Mouse (Mus musculus): ENCODE data around the gene Rbp7.
"Not testable (repeated sequence)": the region's sequence is repeated elsewhere in the genome, so short reads cannot be mapped to it uniquely, and the experiment has no call there.

Gene Rbp7

DNA sequence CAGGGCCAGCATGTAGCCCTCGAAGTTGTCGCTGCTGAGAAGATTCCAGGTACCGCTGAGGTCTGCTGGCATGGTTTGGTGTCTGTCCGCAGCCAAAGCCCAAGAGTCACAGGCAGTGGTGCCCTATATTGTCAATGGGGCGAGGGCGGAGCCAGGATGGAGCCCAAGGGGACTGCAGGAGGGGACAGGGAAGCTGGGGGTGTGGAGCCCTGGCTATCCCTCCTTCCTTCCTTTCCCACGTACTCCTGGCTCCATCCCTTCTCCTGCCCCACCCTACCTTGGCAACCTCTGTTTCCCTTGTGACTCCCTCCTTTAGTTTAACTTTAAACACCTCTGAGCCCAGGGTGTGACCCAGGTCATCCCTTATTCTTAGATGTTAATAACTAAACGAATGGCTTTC lies at the start of gene Rbp7:
Rbp7 (minus strand) TSS at position 100 of the 400 bp plus-strand sequence.
- DNase-seq (ENCODE audit: low read depth, low spot score) = no peak

DNA sequence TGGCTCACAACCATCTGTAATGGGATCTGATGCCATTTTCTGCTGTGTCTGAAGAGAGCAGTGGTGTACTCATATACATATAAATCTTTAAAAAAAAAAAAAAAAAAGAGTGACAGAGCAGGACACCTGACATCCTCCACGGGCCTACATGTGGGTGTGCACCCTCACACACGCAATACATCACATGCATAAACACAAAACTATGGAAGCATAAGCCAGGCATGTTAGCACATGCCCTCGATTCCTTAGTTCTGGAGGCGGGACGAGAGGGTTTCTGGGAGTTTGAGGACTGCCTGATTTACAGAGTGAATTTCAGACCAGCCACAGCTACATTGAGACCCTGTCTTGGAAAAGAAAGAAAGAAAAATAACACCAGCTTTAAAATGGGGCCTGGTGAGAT lies 49.6 kb upstream of the Rbp7 start:
- DNase-seq (ENCODE audit: low read depth, low spot score) = no peak

DNA sequence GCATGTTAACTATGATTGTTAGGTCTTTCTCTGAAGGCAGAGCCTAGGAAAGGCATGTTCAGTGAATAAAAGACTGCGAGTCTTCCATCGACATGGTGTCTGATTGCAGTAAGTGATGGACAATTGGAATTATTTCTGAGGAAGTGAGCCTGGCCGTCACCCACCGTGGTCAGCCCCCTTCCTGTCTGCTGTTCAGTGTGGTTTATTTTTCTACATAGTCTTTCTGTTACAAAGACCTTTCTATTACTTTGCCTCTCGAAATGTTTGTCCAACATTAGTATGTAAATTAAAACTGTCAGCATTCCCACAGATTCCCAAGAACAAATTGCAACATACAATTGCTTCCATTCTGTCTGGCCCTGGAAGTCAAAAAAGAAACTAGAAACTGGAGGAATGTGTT lies 45.0 kb upstream of the Rbp7 start:
- DNase-seq (ENCODE audit: low read depth, low spot score) = no peak

DNA sequence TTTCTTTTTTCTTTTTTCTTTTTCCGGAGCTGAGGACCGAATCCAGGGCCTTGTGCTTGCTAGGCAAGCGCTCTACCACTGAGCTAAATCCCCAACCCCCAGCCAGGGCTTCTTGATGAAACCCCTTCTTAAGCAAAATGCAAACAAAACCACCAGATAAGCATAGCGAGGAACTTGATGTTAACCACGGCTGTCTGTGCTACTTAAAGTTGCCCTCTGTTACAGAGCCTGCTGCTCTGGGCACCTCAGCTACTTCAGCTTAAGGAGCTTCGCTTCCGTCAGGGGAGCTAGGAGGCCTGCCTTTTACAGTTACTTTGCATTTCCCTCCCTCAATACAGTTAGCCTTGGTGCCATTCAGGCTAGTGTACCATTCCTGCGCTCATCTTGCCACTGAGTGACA lies 44.1 kb upstream of the Rbp7 start:
- no peak for DNase-seq (ENCODE audit: low read depth, low spot score)

DNA sequence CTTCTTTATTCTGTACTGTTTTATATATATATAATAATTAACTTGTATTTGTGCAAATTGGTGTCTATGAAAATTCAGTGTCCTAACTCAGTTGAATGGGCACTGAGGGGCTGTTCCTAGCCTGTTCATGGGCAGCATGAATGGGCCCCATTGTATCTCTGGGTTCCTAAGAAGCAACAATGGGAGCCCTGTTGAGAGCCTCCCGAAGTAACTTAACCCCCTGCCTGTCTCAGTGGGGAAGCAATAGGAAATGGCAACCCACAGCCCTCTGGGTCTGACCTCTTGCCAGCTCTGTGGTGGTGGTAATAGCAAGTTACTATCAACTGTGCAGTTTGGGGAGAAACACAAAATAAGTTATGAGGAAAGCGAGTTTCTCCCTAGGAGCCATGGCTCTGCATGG lies 41.8 kb upstream of the Rbp7 start:
- DNase-seq (ENCODE audit: low read depth, low spot score) = no peak

DNA sequence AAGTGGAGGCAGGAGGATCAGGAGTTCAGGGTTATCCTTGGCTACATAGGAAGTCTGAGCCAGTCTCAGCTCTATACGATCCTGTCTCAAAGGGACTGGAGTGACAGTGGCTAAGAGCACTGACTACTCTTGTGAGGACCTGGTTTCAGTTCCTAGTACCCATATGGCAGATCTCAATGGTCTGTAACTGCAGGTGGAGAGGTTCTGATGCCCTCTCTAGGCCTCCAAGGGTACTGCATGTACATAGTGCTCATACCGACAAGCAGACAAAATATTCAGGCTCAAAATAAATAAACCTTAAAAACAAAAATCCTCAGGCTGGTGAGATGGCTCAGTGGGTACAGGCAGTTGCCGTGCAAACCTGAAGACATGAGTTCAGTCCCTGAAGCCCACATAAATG lies 36.4 kb upstream of the Rbp7 start:
- no peak for DNase-seq (ENCODE audit: low read depth, low spot score)

DNA sequence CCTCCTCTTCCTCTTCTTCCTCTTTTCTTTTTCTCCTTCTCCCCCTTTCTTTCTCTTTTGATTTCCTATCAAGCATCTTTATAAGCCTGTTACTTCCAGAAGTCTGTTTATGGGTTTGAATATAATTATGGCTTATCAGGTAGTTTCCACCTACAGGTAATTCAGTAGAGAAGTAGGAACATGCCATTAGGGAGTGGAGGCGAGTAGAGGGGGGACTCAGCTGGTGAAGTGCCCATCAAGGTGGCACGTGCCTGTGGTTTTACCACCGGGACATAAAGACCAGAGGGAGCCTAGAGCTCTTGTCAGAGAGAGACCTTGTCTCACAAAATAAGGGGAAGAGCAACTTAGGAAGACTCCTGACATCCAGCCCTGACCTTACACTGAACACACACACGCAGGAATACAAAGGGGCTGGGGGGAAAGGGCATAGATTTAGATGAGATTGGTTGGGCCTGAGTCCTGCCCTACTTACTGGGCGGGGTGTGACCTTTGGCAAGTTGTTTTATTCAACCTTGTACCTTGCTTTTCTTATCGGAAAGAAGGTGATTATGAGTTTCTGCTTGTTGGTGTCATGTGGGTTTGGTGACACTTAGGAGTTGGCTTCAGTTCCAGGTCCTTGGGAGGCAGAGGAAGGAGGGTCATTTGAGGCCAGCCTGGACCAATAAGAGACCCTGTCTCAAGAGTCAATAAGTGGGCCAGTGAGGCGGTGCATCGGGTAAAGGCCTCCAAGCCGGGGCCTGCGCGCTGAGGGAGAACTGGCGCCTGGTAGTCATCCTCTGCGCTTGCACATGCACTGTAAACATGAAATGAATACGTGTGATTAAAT lies 34.9 kb upstream of the Rbp7 start:
- DNase-seq (ENCODE audit: low read depth, low spot score) = no peak

DNA sequence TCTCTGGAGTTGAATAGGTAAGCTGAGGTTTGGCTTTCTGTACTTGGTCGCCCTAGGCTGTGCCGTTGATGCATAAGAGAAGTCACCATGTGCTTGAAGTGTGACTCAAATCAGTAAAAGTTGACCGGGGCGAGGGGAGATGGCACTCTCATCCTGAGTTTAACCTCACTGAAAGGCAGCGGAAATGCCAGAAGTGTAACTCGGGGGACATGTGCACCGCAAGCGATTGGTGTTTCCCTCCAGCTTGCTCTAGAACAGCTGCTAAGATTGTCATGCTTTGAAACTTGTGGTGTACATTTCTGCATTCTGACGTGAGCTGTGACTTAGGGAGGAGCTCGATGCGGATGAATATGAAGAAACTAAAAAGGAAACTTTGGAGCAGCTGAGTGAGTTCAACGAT lies 33.0 kb upstream of the Rbp7 start:
- DNase-seq (ENCODE audit: low read depth, low spot score) = no peak

DNA sequence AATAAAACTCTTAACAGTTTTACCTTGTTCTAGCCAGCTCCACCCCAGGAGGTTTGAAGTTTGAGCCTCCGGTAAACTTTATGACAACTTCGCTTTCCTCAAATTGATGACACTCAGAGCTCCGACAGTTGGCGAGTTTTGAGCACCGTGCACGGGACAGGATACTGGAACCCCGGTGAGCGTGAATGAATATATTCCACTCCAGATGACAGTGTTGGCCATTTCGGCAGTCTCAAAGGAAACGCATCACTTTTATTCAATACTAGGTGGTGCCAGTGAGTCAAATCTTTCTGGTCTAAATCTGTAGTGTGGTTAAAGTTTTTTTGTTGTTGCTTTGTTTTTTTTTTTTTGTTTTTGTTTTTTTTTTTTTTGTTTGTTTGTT lies 31.0 kb upstream of the Rbp7 start:
- DNase-seq (ENCODE audit: low read depth, low spot score) = peak; percentile 17

DNA sequence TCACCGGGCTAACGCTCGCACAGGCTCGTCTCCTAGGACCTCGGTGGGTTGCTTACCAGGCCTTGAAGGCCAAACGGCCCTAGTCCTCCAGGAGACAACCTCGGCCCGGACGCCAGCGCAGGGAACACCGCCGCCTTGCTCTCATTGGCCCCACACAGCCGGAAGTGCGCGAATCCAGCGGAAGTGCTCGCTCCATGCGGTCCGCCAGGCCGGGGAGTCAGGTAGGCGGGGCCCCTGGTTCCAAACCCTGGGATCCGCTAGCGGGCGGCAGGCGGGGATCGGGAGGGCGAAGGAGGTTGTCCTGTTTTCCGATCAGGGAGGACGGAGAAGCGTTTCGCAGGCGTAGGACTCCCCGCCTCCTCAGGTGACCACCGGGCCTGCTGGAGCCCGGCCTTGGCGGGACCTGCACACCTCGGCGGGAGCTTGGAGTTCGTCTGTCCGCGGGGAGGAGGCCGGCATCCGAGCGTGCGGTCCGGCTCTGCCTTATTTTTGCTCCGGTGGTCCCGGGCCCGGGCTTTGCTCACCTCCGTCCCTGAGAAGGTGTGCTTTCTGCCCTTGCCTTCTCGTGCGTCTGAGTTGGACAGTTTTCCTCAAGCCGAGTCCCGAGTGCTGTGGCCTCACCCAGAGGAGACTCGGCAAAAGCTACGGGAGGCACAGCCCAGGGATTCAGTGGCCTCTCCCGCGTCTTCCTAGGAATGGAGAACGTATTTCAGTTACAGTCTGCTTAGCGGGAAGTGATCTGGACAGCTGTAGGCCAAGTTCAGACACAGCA lies 30.5 kb upstream of the Rbp7 start, which contains the start of the genes Nmnat1 and Lzic:
Nmnat1 (minus strand) TSS at position 150 of the 772 bp plus-strand sequence.
Lzic (plus strand) TSS at position 177 of the 772 bp plus-strand sequence.
- peak; percentile 71 for DNase-seq (ENCODE audit: low read depth, low spot score)

DNA sequence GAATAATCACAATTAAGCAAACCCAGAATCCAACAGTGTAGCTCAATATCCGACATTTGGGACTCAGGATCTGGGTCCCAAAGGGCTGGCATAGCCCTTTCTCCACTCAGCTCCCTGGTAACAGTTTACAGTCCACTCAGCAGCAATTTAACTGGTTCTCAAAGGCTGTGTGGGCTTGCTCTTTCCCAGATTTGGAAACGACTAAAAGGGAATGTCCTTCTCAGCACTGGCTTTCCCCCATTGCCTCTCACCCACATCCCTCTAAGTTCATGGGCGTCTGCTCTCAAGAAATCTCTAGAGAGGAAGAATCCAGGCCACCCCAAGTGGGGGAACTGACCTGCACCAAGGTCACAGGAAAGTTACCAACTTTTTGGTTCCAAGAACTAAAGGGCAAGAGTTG lies 29.8 kb upstream of the Rbp7 start:
- no peak for DNase-seq (ENCODE audit: low read depth, low spot score)

DNA sequence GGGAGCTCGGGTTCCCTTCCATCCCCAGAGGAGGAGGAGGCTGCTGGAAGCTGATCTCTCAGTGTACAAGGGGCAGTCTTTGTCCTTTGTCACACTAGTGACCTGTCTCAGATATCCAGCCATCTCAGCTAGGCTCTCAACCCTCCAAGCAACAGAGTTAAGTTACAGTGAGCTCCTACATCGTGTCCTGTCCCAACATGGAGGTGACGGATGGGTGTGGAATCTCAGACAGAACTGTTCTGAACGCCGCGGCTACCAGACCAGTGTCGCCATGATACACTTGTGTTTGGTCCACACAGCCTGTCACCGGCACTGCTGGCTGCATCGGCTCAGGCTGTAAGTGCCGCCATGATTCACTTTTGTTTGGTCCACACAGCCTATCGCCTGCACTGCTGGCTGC lies 22.3 kb upstream of the Rbp7 start, which contains the start of gene Tmem274:
Tmem274 (plus strand) TSS at position 301 of the 400 bp plus-strand sequence.
- no peak for DNase-seq (ENCODE audit: low read depth, low spot score)

DNA sequence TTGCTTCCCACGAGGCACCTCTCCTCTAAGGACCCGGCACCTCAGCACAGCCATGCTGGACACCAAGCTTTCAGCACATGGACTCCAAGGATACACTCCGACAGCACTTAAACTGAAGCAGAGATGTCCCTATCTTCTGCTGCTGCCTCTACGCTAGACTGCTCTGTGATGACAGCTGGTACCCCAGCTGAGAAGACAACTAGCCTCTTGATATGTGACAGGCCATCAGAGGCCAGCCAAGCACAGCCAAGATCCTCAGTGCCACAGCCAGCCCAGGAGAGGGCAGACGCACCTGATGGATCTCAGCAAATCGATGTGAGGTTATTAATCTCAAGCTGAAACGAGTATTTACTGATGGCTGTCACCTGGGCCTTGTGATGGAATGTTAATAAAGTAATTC lies 20.3 kb upstream of the Rbp7 start:
- no peak for DNase-seq (ENCODE audit: low read depth, low spot score)

DNA sequence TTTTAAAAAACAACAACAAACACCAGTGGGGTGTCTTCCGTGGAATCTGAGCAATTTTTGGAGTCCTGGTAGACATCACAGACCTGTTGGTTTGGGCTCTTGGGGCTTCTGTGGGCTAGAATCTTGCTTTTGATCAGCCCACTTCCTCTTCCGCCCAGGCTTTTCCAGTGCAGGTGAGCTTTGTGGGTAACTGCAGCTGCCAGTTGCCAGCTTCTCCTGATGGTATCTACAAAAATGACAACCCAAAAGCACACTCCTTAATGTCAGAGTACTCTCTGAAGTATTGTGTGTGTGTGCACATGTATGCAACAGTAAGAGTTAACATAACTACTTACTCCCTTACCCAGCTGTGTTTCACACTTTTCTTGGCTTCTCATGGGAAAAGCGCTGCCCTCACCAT lies 14.8 kb upstream of the Rbp7 start:
- DNase-seq (ENCODE audit: low read depth, low spot score) = no peak

DNA sequence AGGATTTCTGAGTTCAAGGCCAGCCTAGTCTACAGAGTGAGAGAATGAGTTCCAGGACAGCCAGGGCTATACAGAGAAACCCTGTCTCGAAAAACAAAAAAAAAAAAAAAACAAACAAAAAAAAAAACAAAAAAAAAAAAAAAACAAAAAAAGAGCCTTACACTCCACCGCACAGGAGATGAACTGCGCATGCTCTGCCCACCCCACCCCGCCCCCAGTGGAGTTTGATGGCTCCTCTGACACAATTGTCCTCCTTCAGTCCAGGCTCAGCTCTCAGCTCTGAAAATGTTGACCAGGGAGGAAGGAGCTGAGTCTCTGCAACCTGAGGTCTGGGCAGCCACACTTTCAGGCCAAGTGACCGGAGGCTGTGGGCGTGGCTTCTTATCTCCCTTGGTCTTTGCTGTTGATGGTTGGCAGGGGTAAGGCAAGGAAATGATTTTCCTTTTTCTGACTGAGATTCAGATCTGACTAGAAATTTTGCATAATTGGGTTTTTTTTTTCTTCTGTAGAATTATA lies 8.7 kb upstream of the Rbp7 start:
- DNase-seq (ENCODE audit: low read depth, low spot score) = no peak

DNA sequence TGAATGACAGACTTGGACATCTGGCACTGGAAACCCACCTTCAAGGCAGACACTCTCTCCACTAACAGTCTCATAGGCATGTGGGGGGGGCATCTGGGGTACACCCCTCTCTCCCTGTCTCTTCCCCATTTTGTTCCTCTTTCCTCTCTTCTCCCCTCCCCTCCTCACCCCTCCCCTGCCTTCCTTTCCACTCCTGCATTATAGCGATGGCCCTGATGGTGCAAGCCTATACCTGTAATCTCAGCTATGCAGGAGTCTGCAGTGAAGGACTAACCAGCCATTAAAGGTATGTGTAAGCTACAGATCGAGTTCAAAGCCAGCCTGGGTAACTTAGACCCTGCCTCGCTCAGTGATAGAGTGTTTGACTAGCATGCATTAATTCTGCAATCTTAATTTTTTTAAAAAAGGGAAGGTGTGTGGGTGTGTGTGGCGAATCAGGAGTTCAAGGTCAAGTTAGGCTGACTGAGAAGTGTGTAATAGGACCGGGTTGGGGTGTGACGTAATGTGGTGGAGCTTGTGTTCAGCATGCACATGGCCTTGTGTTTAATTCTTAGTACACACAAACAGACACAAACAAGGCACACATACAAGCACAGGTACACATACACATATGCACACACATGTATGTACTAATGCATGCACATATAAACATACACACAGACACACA lies 7.7 kb upstream of the Rbp7 start:
- no peak for DNase-seq (ENCODE audit: low read depth, low spot score)

DNA sequence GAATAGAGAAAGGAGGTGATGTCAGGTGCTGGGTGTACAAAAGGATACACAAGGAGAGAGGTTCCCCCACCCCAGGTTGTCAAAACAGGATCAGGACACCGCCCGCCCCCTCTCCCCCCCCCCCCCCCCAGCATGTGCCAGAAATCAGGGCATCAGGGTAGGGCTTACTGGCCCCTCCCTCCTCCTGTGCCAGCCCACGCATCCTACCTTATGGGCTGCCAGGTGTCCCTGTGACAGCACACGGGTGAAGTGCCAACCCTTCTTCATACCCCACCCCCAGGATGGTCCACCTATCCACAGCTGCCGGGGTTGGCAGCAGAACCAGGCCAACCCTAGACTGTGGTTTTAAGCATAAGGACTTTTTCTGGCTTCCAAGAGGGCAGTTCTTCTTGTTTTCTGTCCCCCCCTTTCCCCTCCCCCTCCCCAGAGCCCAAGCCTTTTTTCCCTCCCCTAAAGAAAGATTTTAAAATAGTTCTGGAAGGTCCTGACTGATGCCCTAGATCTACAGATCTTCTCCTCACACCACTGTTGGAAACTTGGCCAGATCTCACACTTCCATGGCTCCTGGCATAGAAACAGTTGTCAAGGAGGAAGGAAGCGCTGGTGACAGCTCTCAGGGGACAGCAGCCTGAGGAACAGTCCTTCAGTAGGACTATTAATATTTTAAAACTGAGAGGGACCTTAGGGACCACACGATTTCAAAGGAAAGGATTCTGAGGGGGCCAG lies 7.0 kb upstream of the Rbp7 start:
- DNase-seq (ENCODE audit: low read depth, low spot score) = no peak

DNA sequence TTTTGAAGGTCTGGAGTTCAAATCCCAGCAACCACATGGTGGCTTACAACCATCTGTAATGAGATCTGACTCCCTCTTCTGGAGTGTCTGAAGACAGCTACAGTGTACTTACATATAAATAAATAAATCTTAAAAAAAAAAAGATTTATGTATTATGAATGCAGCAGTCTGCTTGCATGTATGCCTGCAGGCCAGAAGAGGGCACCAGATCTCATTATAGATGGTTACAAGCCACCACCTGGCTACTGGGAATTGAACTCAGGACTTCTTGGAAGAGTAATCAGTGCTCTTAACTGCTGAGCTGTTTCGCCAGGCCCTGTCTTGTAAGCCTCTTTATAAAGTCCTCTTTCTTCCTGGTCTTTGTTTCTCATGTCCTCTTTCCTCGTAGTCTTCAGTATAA lies 5.7 kb upstream of the Rbp7 start:
- DNase-seq (ENCODE audit: low read depth, low spot score) = not testable (repeated sequence)

DNA sequence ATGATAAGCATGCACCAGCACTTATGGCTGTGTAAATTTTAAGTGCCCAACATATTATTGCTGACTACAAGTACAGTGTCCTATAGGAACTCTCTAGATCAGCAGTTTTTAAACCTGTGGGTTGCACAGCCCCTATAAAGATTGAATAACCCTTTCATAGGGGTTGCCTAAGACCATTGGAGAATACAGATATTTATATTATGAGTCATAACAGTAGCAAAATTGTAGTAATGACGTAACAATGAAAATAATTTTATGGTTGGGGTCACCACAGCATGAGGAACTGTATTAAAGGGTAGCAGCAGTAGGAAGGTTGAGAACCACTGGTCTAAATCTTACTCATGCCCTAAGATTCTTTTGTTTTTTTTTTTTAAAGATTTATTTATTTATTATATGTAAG lies 4.6 kb upstream of the Rbp7 start:
- DNase-seq (ENCODE audit: low read depth, low spot score) = no peak

DNA sequence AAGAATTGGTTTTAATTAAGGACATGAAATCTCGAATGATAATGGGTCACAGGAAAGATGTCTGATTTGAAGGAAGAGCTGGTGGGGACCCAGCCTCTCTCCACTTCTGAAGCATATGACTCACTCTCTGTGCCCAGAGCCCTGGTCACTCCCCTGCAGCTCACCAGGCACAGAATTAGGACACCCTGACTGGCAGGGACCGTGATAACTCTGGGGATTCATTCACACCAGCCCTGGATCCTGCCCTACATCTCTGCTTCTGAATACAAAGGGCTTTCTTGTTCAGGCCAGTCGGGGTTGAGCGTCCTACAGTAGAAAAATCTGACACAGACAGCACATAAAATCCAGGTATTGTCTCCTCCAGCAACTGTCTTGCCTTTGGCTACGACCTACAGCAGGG lies 3.7 kb upstream of the Rbp7 start:
- DNase-seq (ENCODE audit: low read depth, low spot score) = no peak

DNA sequence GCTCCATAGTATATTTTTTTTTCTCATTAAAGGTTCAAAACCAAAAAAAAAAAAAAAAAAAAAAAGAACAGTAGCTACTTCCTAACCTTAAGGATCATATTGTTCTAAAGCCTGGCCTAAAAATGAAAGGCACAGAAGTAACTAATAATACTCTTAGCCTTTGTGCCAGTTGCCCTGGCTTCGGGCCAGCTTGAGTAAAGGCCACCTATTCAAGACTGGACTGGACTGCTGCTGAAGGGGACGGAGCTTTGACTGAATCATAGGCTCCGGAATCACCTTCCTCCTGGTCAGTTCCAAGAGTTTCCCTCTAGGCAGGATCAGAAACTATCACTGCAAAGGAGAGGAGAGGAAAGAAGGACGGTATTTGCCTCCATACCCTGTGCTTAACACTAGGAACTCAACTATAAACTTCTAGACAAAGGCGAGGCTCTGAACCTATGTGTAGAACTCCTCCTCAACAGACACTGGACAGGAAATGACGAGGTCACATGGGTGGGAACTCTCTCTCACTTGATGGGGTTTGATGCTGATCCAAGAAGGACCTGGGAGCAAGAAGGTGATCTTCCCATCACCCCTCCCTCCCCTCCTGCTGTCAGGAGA lies 3.2 kb upstream of the Rbp7 start:
- no peak for DNase-seq (ENCODE audit: low read depth, low spot score)
